Mouse (Mus musculus): ENCODE data around the gene Trim14.
"Not testable (repeated sequence)": the region's sequence is repeated elsewhere in the genome, so short reads cannot be mapped to it uniquely, and the experiment has no call there.

The Trim14 gene

DNA sequence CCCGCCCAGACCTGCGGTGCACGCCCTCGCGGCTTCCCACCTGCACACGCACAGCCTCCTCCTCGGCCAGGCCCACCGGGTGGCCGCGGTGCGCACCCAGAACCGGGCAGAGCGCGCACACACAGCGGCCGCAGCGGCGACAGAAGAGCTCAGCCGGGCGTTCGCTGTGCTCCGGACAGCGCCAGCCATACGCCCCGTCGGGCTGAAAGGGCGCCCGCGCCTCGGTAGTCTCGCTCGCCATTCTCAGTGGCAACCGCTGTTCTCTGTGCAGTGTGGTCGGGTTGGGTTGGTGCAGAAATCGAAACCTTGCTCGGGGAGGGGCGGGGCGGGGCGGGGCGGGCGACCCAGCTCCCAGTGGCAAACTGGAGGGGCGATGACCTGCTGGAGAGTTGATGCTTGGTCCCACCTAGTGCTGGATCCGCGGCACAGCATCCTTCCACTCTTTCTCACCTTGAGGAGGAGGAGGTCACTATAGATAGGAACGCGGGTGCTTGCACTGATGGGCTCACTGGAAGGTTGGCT, at the start of gene Trim14:
Trim14 (minus strand) TSS at position 302 of the 522 bp plus-strand sequence.
- peak; percentile 72 for DNase-seq (ENCODE audit: inconsistent ontology term)

DNA sequence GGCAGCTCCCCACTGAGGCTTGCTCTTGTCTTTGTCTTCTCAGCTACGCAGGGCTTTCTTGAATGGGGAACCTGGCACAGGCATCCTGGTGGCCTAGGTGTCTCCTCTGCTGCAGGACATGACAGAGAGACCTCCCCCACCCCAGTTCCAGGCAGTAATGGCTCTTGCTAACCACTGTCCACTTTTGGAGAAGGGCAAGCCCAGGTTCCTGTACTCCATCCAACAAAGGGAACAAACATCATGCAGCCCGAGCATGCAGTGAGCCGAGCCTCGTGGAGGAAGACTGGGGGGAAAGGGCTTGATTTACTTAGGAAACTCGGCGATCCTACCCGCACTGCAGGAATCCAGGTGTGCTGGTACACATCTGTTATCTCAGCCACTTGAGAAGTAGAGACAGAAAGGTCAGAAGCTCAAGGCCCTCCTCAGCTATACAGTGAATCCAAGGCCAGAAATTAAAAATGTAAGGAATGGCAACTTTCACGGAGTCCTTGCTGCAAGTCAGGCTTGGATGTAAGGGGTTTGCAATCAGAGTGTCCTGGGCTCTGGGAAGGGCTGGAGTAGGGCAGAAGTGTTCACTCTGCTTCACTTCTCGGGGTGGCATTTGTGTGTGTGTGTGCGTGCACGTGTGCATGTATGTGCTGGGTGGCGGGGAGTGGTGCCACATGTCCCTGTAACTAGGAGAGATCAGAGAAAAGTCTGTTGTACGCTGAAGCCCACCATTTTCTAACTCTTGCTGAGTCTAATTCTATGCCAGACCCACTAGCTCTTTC, 49.3 kb upstream of the Trim14 start:
- no peak for DNase-seq (ENCODE audit: inconsistent ontology term)

- DNase-seq (ENCODE audit: inconsistent ontology term) = not testable (repeated sequence)
Observed at GRCm38 (mm10) chr4:46584536-46584935, 48.6 kb upstream of the Trim14 start.

- not testable (repeated sequence) for DNase-seq (ENCODE audit: inconsistent ontology term)
Observed at GRCm38 (mm10) chr4:46584084-46584483, 48.1 kb upstream of the Trim14 start.

- DNase-seq (ENCODE audit: inconsistent ontology term) = not testable (repeated sequence)
Observed at GRCm38 (mm10) chr4:46582024-46582423, 46.1 kb upstream of the Trim14 start.

GRCm38 (mm10) chr4:46581577-46581976, 45.6 kb upstream of the Trim14 start:
- DNase-seq (ENCODE audit: inconsistent ontology term) = not testable (repeated sequence)

GRCm38 (mm10) chr4:46580799-46581243, 44.9 kb upstream of the Trim14 start:
- not testable (repeated sequence) for DNase-seq (ENCODE audit: inconsistent ontology term)

DNA sequence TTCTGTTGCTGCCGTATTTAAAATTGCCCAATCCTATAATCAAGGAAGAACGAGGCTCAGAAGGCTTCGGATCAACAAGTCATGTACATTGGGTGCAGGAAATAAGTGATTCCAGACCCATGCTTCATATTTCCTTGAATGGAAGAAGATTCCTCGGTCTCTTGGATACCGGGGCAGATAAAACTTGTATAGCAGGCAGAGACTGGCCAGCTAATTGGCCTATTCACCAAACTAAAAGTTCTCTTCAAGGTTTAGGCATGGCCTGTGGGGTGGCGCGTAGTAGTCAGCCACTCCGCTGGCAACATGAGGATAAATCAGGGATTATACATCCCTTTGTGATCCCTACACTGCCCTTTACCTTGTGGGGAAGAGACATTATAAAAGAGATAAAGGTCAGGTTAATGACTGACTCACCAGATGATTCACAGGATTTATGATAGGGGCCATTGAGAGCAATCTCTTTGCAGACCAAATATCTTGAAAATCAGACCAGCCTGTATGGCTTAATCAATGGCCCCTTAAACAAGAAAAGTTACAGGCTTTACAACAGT, 42.9 kb upstream of the Trim14 start:
- DNase-seq (ENCODE audit: inconsistent ontology term) = not testable (repeated sequence)

DNA sequence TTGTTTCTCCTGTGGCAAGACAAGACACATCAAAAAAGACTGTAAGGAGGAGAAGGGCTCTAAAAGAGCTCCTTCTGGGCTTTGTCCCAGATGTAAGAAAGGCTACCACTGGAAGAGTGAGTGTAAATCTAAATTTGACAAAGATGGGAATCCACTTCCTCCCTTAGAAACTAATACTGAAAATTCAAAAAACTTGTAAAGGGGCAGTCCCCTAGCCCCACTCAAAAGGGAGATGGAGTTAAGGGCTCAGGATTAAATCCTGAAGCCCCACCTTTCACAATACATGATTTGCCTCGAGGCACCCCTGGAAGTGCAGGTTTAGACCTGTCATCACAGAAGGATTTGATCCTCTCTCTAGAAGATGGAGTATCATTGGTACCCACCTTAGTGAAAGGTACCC, 42.3 kb upstream of the Trim14 start:
- DNase-seq (ENCODE audit: inconsistent ontology term) = no peak

- not testable (repeated sequence) for DNase-seq (ENCODE audit: inconsistent ontology term)
Observed at GRCm38 (mm10) chr4:46575509-46576284, 39.8 kb upstream of the Trim14 start.

GRCm38 (mm10) chr4:46574841-46575240, 38.9 kb upstream of the Trim14 start:
- DNase-seq (ENCODE audit: inconsistent ontology term) = no peak

- DNase-seq (ENCODE audit: inconsistent ontology term) = no peak
Observed at GRCm38 (mm10) chr4:46574024-46574753, 38.2 kb upstream of the Trim14 start.

- no peak for DNase-seq (ENCODE audit: inconsistent ontology term)
Observed at GRCm38 (mm10) chr4:46572616-46573015, 36.7 kb upstream of the Trim14 start.

DNA sequence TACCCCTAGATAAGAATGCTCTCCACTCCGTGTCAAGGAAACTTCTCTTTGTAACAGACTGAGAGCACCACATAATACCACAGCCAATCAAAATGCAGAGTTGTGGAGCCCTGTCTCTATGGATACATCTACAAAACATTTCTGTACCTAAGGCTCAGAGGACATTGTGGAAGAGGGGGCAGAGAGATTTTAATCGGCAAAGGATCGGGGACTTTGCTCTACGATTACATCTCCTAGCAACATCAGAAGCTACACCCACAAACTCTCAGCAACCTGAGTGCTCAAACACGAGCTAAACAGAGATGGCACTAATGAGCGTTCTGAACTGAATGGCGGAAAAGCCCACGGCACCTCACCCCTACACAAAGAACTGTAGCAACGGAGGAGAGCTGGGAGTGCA, 35.8 kb upstream of the Trim14 start:
- DNase-seq (ENCODE audit: inconsistent ontology term) = no peak

DNA sequence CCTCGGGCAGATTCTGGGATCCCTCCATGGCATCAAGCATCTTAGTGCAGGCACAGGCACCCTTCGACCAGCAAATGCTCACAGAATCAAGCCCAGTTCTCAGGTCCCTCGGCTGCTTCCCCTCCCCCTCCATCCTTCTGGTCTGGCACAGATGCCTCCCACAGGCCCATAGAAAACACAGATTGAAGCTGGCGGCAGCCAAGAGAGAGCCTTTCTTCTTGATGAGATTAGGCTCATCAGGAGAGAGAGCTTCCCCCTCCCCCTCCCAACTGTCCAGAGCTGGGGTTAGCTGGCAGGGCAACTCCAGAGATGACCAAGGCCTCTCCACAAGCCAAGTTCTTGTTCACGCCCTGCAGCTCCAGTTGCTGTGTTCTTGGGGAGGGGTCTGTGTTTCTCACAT, 33.7 kb upstream of the Trim14 start:
- DNase-seq (ENCODE audit: inconsistent ontology term) = peak; percentile 27

GRCm38 (mm10) chr4:46568169-46568568, 32.2 kb upstream of the Trim14 start:
- no peak for DNase-seq (ENCODE audit: inconsistent ontology term)

DNA sequence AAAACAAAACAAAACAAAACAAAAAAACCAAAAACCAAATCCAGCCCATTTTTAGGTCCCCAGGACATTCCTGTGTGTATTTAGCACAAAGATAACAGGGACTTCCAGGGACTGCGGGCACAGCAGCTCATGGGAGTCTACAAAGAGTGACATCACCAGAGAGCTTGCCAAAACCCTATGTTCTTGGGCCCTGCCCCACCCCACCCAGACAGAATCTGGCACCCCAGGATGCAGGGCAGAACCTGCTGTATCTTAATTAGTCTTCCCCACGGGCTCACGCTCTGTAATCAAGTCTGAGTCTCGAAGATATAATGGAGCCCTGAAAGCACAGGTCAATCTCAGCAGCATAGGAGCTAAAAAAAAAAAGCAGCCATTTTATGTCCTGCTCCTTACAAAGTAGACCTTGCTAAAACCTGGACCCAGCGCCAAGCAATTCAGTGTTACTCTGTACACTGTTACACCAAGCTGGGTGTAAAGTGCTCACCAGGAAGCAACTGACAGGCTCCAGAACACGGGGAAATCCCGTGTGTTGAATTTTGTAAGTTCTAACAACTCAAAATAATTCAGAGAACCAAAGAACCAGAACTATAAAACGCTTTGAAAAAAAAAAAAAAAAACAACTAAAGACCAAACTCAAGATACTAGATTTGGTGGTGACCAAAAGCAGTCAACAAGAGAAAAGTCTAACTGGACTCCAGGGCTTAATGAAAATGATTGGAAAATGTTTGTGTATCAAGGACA, 31.2 kb upstream of the Trim14 start:
- DNase-seq (ENCODE audit: inconsistent ontology term) = no peak

GRCm38 (mm10) chr4:46565393-46565955, 29.5 kb upstream of the Trim14 start:
- DNase-seq (ENCODE audit: inconsistent ontology term) = no peak

DNA sequence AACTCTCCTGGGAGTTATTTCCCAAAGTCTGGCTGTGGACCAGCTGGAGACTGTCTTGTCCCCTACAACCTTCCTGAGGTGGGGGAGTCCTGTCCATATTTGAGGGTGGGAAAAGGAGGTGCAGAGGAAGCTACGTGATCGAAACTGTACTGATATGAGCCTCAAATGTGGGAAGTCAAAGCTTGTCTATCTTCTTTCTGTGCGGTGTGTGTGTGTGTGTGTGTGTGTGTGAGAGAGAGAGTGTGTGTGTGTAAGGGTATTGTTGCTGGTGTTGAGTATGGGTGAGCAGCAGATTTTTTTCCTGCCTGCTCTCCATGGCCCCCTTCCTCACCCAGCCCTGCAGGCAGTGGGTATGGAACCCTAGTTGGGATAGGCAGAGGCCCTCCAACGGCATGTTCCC, 28.3 kb upstream of the Trim14 start:
- no peak for DNase-seq (ENCODE audit: inconsistent ontology term)

DNA sequence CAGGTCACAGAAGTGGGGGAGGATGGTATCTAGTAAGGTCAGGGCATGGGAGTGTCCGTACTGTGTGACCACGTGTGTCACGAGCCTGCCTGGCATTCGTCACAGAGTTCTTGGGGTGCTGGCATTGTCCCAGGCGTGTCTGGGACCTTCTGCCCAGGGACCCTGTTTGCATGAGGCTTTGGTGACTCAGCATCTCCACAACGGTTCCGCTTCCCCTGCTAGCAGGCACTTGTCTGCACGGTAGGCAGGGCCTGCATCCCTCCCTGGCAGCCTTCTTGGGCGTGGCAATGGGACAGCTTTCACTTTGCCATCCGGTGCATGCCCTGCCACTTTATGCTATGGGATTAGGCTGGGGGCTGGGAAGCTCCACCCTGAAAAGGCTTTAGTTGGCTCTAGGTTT, 27.9 kb upstream of the Trim14 start:
- no peak for DNase-seq (ENCODE audit: inconsistent ontology term)

DNA sequence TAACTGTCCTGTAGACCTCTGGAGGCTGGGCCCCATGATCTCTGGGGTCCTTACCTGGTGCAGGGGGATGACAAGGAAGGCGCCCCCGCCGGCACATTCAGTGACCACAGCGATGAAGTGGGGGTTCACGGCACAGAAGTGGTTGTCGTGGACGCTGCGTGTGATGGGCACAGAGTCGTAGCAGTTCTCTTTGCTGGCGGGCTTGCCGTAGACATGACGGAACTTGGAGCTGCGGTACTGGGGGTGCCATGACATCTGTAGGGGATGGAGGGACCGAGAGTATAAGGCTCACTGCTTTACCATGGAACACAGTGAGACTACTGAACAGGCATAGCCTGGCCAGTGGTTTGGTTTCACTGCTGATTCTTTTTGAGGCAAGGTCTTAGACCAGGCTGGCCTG, 26.9 kb upstream of the Trim14 start:
- DNase-seq (ENCODE audit: inconsistent ontology term) = no peak
